Mouse (Mus musculus) spleen, adult 18-20 months (tissue): ENCODE data around the gene Mipol1.
"Not testable (repeated sequence)": the region's sequence is repeated elsewhere in the genome, so short reads cannot be mapped to it uniquely, and the experiment has no call there.

Experiments used
- DNase-seq, 2 experiments: peaks; one replicate each; pipeline ENCODE4 v3.0.0; 2022; ENCODE audit warnings: mixed read lengths in 2 of 2

The Mipol1 gene

DNA sequence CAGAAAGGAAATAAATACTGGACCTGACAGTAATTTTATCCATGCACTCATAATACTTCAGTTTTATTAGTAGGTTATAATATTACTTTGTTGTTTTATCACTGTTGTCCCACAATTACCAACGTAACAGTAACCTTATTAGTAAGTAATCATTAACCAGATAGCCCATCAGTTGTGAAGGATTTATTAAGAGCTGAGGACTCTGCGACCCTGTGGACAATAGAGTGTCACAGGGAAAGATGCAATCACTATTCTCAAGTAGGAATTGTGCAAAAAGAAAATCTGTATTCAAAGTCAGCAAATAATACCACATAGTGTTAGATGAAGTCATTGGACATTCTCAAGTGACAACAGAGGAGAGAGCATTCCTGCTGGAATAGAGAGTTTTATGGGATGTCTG lies 198.5 kb downstream of the Mipol1 start:
- no peak for DNase-seq

DNA sequence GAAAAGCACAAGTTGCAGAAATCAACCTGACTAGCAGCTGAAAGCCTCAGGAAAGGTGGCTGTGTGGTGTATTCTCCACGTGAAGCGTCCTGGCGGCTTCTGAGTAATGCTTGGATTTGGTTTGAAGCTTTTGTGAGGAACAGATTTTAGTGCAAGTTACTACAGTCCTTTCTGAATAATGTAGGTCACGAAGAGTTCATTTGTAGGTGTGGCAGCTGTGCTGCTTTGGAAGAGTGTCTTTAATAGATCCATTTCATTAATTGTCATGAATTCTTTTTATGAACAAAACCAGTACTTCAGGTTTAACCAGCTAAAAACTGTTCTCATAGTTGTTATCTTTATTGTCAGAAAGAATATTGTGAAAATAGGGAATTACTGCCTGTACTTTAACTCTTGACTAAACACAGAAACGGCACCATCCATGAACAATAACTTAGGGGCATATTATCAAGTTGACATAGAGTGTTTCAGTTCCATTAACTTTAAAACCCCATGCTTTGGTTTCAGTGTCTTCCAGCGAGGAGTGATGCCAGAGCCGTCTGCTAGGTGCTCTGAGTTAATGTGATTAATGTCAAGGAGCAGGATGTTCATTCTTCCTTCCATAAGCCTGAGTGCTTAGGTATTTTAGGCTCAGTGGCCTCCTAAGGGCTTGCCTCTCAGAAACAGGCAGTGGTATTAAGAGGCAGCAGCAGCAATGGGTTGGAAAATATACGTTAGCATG lies 206.9 kb downstream of the Mipol1 start:
- not testable (repeated sequence) for DNase-seq

DNA sequence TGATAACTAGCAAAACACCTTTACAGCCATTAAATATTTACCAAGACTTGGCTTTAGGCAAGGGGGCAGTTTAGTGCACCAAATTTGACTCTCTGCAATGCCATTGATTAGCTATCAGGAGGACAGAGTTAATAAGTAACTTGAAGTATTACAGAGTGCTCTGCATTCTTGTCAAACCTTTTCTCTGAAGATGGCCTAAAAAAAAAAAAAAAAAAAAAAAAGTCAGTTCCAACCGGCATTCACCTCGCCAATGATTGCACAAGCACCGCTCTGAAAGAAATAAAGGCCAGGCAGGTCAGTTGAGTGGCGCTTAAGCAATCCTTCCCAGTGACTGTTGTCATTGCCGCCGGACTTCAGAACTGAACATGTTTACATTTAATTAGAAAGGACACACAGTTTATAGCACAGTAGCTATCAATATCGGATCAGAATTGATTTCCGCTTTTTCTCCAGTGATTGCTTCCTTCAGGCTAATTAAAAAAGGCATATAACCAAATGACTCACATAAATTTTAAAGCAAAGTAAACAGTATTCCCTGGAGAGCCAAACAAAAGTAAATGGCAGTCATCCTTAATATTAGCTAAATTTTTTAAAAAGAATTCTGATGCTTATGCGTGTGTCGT lies 214.2 kb downstream of the Mipol1 start:
- DNase-seq = no peak

DNA sequence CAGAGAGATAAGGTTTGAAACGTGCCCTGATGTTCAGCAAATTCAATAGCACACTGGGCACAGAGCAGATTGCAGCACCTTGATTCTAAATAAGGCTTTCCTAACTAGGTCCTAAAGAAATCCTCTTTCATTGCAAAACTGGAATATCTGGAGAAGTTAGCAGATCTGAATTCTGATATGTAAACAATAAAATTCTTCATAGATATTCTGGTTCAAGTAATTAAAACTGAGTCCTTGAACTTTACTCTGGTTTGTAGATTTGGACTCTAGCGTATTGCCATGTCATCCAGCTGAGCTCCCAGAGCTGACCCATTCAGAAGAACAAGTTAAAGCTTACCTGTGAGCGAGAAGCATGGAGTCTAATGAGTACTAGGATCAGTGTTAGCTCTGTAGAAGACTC lies 217.1 kb downstream of the Mipol1 start:
- DNase-seq = no peak

DNA sequence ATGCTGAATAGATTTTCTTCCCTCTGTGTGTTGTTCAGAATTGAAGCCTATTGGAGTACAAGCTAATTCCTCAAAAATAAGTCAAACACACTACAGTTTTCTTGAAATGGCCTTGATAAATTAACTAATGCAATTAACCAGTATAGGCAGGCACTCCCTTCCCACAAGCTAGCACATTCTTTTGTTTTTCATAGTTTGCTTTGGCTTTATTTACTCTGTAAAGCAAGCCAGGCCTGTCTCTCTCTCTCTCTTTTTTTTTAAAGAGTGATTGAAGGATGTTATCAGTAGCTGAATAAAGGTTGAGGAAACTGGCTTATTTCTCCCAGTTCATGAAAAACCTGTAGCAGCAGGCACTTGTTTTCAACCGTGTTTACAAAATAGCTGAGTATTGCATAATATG lies 219.1 kb downstream of the Mipol1 start:
- DNase-seq = no peak

DNA sequence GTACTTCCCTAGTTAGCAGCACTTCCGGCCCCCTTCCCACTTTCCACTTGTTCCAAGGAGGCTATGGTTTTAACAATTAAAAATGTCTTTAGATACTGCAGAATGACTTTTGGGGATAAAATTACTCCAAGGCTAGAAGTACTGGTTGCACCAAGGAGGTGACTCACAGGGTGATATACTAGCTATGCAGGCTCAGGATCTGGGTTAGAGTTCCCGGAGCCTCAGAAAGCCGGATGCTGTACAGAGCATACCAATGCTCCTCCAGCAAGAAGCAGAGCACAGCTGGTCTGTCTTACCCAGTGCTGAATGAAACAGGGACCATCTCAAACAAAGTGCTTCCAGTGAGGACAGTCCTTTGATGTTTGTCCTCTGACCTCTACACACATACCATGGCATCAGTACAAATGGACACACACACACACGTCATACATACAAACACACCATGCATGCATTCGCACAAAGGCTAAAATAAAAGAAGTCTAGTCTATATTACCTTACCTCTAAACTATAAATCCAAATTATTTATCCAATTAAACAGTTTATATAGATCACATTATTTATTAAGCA lies 219.9 kb downstream of the Mipol1 start:
- DNase-seq = no peak

DNA sequence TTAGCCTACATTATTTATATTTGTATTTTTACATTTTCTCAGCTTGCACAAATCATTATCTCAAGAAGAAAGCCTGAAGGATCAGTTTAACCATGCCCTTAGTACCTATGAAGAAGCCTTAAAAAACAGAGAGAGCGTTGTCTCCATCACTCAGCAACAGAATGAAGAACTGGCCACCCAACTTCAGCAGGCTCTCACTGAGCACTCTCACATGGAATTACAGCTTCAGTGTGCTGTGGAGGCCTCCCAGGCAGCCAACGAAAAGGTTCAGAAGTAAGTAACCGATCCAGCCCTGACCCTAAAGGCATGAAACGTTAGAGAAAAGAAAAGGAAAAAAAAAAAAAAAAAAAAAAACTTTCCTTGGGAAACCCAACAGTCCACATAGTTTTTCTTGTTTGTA lies 226.7 kb downstream of the Mipol1 start:
- DNase-seq = no peak

DNA sequence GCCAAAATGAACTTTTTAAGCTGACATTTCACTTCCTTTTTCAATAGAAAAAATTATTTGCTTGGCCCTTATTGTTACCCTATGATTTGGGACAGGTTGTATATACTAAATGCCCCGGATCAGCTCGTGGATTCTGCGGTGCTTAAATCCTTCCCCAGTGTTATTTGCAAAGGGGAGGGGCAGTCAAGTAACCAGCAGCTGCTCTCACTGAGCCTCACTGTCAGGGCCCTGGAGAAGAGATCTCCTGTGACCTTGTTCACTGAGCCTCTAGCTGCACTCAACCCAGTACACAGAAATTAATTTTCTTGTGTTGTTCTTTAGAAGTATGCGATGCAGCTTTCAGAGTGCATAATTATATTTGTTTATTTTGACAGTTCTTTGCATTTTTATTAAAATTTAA lies 227.1 kb downstream of the Mipol1 start:
- no peak for DNase-seq

DNA sequence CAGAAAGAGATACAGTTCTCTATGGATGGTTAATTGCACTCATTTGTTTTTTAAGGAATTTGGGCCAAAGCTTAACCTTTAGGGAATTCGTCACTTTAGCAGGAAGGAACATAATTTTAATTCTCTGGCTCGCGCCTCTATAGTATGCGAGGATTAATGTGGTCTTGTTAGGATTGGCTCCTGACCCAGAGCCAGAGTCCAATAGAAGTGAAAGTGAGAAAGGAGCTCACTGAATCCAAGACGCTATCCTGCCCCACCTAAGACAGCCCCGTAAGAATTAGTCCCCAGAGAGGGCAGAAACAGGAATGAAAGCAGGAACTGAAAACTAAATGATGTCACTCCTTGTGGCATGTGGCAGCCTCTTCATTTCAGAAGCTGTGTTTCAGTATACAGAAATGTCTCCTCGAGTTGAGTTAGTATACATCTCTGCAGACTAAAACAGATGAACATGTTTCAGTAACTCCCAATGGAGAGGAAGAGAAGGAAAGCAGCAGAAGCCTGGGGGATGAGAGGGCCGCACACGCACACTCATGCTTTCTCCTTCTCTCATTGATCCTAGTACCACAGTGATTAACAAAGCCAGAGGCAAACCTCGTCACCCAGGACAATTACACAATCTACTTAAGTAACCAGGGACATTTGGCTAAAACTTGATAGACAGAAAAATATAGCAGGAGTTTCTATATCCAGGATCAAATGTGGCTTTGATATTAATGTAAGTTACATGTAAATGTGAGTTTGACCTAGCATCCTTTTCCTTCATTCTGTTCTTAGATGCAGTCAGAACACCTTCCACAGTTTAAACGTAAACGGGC lies 234.5 kb downstream of the Mipol1 start:
- no peak for DNase-seq

DNA sequence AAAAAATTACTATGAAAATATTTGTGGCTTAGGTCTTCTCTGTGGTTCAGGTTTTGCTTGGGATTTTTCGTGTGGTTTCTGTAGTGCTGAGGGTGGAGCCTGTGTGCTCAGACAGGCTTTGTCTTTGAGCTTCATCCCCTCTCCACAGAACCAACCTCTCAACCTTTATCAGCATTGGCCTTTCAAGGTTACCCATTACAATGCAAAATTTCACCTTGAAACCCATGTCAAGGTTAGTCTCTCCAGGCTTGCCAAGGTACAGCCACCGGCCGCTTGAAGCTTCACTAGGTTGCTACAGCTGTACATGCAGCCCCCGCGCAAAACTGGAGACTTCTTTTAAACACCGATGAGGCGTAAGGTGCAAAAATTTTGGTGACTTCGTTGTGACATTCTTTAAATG lies 241.6 kb downstream of the Mipol1 start:
- DNase-seq = no peak

DNA sequence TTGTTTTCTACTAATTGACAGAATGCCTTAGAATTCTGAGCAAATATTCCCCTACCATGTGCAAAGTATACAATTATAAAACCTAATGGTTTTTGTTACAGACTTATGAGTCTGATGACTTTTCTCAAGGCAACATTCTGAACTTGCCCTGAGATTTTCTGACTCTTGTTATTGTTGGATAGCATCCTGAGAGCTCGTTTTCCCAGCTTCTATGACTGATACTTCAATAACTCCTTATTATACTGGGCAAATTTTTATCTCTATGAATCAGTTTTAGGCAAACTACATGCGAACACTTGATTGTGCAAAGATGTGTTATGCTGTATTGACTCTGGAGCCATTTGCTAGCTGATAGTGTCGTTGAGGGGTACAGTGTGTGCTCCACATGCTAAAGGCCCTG lies 246.6 kb downstream of the Mipol1 start:
- no peak for DNase-seq

DNA sequence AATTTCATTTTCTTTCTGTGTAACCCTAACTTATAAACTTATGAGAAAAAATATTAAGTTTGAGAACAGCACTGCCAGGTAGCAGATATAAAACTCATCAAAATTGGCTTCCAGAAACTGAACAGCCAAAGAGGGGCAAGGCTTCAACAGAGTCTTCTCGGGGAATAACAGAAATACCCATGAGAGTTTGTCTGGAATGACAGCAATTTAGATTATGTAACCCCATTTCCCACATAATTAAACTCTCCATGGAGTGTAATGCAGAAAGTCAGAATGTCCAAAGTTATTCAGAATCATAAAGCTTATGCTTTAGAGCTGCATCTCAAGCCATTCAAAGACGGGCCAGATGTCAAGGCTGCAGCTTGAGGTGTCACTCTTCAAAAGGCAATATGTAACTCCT lies 251.6 kb downstream of the Mipol1 start:
- DNase-seq = no peak

DNA sequence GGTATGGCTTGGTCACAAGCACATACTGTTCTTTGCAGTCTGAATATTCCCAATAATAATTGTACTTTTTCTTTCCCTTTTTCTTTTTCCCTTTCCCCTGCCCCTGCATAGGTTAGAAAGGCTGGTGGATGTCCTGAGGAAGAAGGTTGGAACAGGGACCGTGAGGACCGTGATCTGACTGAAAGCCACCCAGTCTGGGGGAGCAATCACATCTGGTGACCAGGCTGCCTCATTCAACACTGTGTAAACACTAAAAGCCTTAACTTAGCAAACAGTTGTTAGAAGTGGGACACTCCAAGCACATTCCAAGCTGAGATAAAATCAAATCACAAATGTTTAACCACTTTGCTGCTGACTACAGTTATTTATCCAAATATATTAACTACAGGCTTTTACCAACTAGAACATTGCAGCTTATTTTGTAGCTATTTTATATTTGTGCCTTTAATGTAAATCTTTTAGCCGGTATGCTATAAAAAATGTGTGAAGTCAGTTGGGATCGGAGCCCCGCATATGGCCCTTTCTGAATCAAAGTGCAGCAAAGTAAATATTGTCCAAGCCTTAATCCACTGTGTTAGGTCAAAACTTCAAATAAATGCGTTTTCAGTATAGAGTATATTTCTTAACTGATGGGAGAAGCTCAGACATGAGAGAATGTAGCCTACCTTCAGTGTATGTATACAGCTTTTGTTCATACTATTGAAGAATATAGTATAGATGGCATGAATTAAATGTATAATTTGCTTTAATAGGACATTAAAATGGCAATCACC lies 266.3 kb downstream of the Mipol1 start:
- DNase-seq = no peak

DNA sequence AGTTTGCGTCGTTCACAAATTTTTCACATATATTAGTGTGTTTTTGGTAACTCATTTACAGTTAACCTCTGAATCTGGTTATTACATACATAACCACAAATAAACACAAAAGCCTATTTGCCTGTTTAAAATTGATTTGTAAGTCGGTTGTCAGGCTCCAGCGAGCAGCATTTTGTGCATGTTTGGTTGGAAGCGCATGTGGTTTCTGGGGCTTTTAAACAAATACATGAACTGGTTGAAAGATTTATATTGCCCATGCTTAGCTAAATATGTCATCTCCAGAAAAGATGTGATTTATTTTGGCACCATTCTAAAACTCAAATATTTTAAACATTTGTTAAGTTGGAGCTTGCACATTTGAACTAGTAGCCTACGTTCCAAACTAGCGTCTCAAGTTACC lies 270.0 kb downstream of the Mipol1 start:
- DNase-seq = no peak

DNA sequence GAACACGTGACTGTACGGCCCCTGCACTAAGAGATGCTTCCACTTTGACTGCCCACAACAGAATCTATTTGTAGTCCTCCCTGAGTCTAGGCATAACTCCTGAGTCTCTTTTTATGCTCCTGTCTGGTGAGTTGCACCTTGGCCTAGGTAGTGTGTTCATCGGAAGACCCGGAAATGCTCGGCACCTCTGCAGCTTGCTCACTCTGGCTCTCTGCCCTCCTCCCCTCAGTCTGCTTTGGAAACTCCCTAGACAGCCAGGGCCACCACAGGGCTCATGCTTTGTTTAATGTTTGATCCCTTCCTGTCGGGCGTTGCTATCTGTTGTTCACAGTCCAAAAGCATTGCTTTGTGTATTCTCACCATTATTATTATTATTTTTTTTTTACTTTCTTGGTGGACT lies 275.1 kb downstream of the Mipol1 start:
- no peak for DNase-seq

DNA sequence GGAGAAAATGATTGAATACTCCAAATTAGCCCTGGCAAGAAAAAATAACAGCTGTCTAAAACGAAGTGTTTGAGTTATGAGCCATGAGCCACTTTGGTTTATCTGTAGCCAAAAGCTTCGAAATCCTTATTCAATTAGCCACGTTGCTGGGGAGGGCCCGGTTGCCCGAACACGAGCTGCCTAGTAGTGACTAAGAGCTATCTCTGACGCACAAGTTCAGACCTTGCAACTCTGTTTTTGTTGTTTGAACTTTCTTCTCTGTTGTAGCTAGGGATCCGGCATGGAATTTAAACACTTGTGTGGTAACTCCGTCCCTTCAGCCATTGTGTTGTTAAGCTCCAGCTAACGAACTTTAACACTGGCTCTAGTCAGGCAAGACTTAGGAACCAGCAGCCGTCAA lies 278.7 kb downstream of the Mipol1 start:
- DNase-seq = no peak

DNA sequence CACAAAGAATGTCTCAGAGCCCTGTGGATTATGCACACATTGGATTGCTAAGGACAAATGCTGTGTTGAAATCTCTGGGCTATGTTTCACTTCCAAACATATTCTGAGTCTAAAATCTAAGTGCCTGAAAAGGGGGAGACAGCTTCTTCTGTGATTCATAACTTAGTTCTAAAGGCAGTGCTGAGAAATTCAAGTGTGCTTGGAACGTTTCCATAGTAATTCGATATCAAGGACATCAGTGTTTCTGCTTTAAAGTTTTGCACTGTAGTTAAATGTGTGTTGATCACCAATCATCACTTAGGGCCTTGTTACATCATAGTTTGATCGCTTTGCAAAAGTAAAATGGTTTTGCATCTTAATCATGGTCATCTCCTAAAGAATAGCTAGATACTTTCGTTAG lies 279.5 kb downstream of the Mipol1 start:
- DNase-seq = no peak

DNA sequence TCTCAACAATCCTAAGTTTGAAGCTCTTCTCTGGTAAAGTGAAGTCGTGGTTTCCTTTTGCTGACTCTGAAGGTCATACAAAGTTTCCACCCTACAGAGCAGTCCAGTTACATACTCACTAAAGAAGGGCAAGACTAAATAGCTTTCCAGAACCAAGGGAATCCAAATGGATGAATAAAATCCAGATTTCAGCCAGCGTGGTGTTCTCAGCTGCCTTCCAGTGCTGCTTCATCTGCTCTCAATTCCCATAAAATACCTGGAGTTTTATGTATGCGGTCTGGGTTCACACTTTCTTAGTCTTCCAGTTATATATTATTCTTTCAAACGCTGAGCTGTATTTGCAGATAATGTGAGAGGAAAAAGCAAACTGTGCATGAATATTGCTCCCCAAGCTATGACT lies 280.9 kb downstream of the Mipol1 start:
- no peak for DNase-seq

DNA sequence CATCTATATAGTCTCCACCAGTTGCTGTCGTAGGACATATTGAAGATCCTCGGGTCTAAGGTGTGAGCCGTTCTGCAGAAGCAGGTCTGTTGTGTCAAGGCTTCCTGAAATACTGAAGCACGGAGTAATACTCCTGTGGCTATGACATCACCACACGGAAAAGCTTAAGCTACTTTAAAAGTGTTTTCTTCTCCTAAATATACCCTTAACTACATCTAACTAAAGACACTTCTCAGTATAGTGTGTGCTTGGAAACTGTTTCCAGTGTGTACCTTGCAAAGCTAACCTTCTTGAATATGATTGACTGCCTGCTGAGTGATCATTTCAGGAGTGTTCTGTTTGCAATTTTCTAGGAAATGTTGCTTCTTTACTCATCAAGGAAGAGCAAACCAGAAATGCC lies 281.3 kb downstream of the Mipol1 start:
- no peak for DNase-seq

DNA sequence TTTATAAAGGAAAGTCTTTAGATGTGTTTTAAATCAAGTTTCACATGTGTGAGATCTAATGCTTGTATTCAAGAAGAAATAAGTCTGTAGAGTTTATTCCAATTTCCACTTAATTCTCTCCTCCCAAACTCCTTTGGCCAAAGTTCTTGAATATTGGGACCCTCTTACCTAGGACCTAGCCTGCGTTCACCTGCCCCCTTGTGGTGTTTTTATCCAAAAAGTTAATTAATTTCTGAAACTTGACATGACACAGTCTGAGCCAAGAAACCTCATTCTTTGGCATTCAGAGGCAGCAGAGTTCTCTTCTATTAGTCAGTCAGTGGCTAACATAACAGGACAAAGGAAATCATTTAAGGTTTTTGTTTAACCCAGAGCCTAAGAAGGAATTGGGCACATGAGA lies 284.3 kb downstream of the Mipol1 start:
- no peak for DNase-seq

DNA sequence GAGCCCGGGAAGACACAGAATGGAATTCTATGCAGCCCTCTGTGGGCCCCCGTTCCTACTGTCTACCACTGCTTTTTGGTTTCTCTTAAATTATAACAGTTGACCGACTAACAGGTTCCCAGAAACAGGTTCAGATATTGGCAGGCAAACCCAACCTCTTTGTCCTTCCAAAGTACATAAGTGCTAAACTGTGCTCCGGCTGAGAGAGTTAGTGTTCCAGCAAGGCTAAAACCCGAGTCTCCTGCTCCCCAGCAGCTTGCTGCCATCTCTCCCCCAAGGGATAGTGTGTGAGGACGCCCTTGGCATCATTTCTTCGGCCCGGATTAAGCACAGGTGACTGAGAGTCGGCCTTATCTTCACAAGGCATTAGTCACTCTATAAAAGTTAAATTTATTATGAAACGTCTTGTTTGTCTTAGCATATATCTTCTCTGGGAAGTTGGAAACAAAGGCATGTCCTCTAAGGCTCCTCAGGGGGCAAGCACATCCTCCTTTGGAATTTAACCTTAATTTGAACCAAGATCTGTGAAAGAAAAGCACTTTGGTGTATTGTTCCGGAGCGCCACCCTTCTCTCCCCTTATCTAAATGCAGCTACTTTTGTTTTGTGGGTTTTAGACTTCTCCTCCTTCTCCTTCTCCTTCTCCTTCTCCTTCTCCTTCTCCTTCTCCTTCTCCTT lies 285.6 kb downstream of the Mipol1 start:
- DNase-seq = no peak

DNA sequence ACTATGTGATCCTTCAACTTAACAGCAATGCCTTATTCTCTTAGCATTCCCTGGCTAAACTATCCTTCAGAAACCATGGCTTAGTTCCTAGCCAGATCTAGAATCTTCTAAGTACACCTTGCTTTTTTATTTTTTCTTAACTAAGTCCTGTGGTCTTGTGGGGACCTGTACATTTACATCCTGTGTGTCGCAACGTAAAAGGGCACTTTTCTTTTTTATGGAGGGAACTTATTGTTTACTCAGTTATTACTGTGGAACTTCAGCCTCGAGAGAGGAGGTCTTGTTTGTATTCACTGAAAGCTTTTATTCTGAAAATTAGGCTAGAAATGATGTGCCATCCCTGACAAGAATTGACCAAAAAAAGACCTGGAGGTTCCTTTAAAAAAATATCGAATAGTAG lies 298.1 kb downstream of the Mipol1 start:
- DNase-seq = no peak
